Mouse (Mus musculus): ENCODE measurements at regions not wholly inside any gene's neighbourhood (a gene's known extent, or its start where the extent isn't known, plus 50 kb on each side); places are given as distances from the start of the nearest gene placed in this dataset.

- DNase-seq (ENCODE audit: low spot score): no peak
These were observed 800.3 kb upstream of the Lrrc6 start for GRCm38 (mm10) chr15:67301024-67301423.

- no peak for DNase-seq (ENCODE audit: low spot score)
These were observed 794.1 kb upstream of the Lrrc6 start for GRCm38 (mm10) chr15:67294797-67295196.

- DNase-seq (ENCODE audit: low spot score): no peak
These were observed 789.0 kb upstream of the Lrrc6 start for GRCm38 (mm10) chr15:67289749-67290148.

- no peak for DNase-seq (ENCODE audit: low spot score)
These were observed 784.2 kb upstream of the Lrrc6 start for GRCm38 (mm10) chr15:67284941-67285340.

GRCm38 (mm10) chr15:67283275-67283972, 782.7 kb upstream of the Lrrc6 start:
- DNase-seq (ENCODE audit: low spot score): no peak

GRCm38 (mm10) chr15:67278869-67279268, 778.2 kb upstream of the Lrrc6 start:
- no peak for DNase-seq (ENCODE audit: low spot score)

GRCm38 (mm10) chr15:67275058-67275457, 774.3 kb upstream of the Lrrc6 start:
- DNase-seq (ENCODE audit: low spot score): no peak

GRCm38 (mm10) chr15:67272397-67272796, 771.7 kb upstream of the Lrrc6 start:
- DNase-seq (ENCODE audit: low spot score): no peak

GRCm38 (mm10) chr15:67263723-67264122, 763.0 kb upstream of the Lrrc6 start:
- no peak for DNase-seq (ENCODE audit: low spot score)

- no peak for DNase-seq (ENCODE audit: low spot score)
These were observed 762.6 kb upstream of the Lrrc6 start for GRCm38 (mm10) chr15:67263313-67263712.

GRCm38 (mm10) chr15:67262269-67262668, 761.6 kb upstream of the Lrrc6 start:
- DNase-seq (ENCODE audit: low spot score): no peak

GRCm38 (mm10) chr15:67260666-67261065, 760.0 kb upstream of the Lrrc6 start:
- DNase-seq (ENCODE audit: low spot score): no peak

GRCm38 (mm10) chr15:67249147-67249546, 748.4 kb upstream of the Lrrc6 start:
- no peak for DNase-seq (ENCODE audit: low spot score)

GRCm38 (mm10) chr15:67248471-67248870, 747.8 kb upstream of the Lrrc6 start:
- DNase-seq (ENCODE audit: low spot score): no peak

GRCm38 (mm10) chr15:67245658-67246268, 745.1 kb upstream of the Lrrc6 start:
- DNase-seq (ENCODE audit: low spot score): no peak

- DNase-seq (ENCODE audit: low spot score): no peak
These were observed 744.4 kb upstream of the Lrrc6 start for GRCm38 (mm10) chr15:67244908-67245657.

- DNase-seq (ENCODE audit: low spot score): no peak
These were observed 734.5 kb upstream of the Lrrc6 start for GRCm38 (mm10) chr15:67235107-67235785.

GRCm38 (mm10) chr15:67229359-67229758, 728.6 kb upstream of the Lrrc6 start:
- no peak for DNase-seq (ENCODE audit: low spot score)

- DNase-seq (ENCODE audit: low spot score): no peak
These were observed 727.9 kb upstream of the Lrrc6 start for GRCm38 (mm10) chr15:67228633-67229032.

- DNase-seq (ENCODE audit: low spot score): no peak
These were observed 726.9 kb upstream of the Lrrc6 start for GRCm38 (mm10) chr15:67227456-67228164.

GRCm38 (mm10) chr15:67226900-67227299, 726.2 kb upstream of the Lrrc6 start:
- DNase-seq (ENCODE audit: low spot score): no peak

Measured in yolk sac, embryonic 10.5 days (tissue).